ENCODE assay signal across 8 mouse cellular contexts in the genomic region with DNA sequence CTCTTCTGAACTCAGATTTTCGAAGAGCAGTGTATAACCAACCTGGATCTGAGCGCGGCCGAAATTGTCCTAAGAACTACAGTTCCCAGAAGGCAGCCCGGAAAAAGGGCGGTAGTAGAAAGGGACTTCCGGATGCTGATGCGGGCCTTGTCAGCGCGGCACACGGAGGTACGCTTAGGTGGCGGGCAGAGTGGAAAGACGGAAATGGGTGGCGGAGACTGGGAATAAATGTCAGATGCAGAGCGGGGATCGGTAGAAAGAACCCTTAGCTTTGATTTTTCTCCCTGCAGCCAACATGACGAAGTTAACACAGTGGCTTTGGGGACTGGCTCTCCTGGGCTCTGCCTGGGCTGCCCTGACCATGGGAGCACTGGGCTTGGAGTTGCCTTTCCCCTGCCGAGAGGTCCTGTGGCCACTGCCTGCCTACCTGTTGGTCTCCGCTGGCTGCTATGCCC. TPM values are rescaled to one million over a fixed set of nuclear protein-coding genes. Genes with fewer than 3 reads are reported as not detected.
A peak's percentile ranks its signal among the peaks of the same experiment; 100 is the strongest.
DNase-seq lines count a peak whose midpoint lies in the region; ATAC-seq lines count a peak whose summit lies in the region.

No protein-coding gene starts in this region.

- peak overlapping the region; percentile 55 for H3K4me3 ChIP-seq in embryonic facial prominence, embryonic 11.5 days (ENCODE audit: low read depth, low read length)
- H3K4me3 ChIP-seq in kidney, embryonic 14.5 days (ENCODE audit: low read length): peak overlapping the region; percentile 83
- peak overlapping the region; percentile 71 for H3K4me3 ChIP-seq in liver, embryonic 12.5 days

- no peaks in the 10 kb centered on the region for H3K27me3 ChIP-seq in embryonic facial prominence, embryonic 11.5 days (ENCODE audit: control insufficient read depth, insufficient read depth, low read length)
- H3K27me3 ChIP-seq in kidney, embryonic 14.5 days (ENCODE audit: control insufficient read depth, insufficient read depth, low read length): no peaks in the 10 kb centered on the region
- H3K27me3 ChIP-seq in liver, embryonic 12.5 days (replicated peaks): 0 out of 2 replicates have a peak, but pooled peaks cover 7% of the 10 kb centered on the region

- H3K36me3 ChIP-seq in embryonic facial prominence, embryonic 11.5 days (replicated peaks; ENCODE audit: control insufficient read depth, insufficient read depth, low read depth, low read length): no peaks in the 10 kb centered on the region
- peaks cover 7% of the 10 kb centered on the region; the same call in 1 of the 2 replicates for H3K36me3 ChIP-seq in kidney, embryonic 14.5 days (ENCODE audit: control insufficient read depth, insufficient read depth, low read length)
- H3K36me3 ChIP-seq in liver, embryonic 12.5 days: peaks cover 5% of the 10 kb centered on the region; the same call in 1 of the 2 replicates

- peak overlapping the region; percentile 79 for H3K4me2 ChIP-seq in embryonic facial prominence, embryonic 11.5 days (ENCODE audit: low read depth, low read length)
- peak overlapping the region; percentile 85 for H3K4me2 ChIP-seq in kidney, embryonic 14.5 days (replicated peaks; ENCODE audit: low read depth, low read length)
- peak overlapping the region; percentile 78 for H3K4me2 ChIP-seq in liver, embryonic 12.5 days

- peak; percentile 76 to 78 for DNase-seq in B cell, adult 2 months
- peak; percentile 84 for DNase-seq in adrenal gland, postnatal 10 days
- peak; percentile 94 for DNase-seq in embryonic facial prominence, embryonic 11.5 days (ENCODE audit: low spot score)
- DNase-seq in heart, adult 9 months (ENCODE audit: low spot score in 2 of 2): peak; percentile 74 to 82
- peak; percentile 83 for DNase-seq in naive thymus-derived CD4-positive, alpha-beta T cell, adult 2 months (ENCODE audit: low read depth)
- peak; percentile 85 for DNase-seq in telencephalon, adult 2 months (ENCODE audit: low read depth, low spot score)

- no peak overlapping the region for H3K27ac ChIP-seq in embryonic facial prominence, embryonic 11.5 days (replicated peaks; ENCODE audit: low read depth, low read length)
- H3K27ac ChIP-seq in kidney, embryonic 14.5 days (ENCODE audit: low read depth, low read length): peak overlapping the region; percentile 10; the same call in 1 of the 2 replicates
- peak overlapping the region; percentile 59 for H3K27ac ChIP-seq in liver, embryonic 12.5 days

- H3K9ac ChIP-seq in embryonic facial prominence, embryonic 11.5 days (replicated peaks; ENCODE audit: low read length): peak overlapping the region; percentile 73
- H3K9ac ChIP-seq in kidney, embryonic 14.5 days (ENCODE audit: low read depth, low read length): peak overlapping the region; percentile 84
- H3K9ac ChIP-seq in liver, embryonic 12.5 days: peak overlapping the region; percentile 79

- no peaks in the 10 kb centered on the region for H3K9me3 ChIP-seq in embryonic facial prominence, embryonic 11.5 days (replicated peaks; ENCODE audit: control insufficient read depth, low read length)
- H3K9me3 ChIP-seq in kidney, embryonic 14.5 days (ENCODE audit: control insufficient read depth, low read length): no peaks in the 10 kb centered on the region
- no peaks in the 10 kb centered on the region for H3K9me3 ChIP-seq in liver, embryonic 12.5 days (replicated peaks)

- peak; percentile 87 for ATAC-seq in embryonic facial prominence, embryonic 11.5 days (replicated peaks; ENCODE audit: insufficient number of reproducible peaks, low FRiP score, low TSS enrichment, low read depth)
- peak; percentile 83 for ATAC-seq in kidney, embryonic 14.5 days (ENCODE audit: low FRiP score, low TSS enrichment)
- ATAC-seq in liver, embryonic 12.5 days: peak; percentile 87

- peaks cover 5% of the 10 kb centered on the region for H3K4me1 ChIP-seq in embryonic facial prominence, embryonic 11.5 days (ENCODE audit: control insufficient read depth, insufficient read depth, low read length)
- H3K4me1 ChIP-seq in kidney, embryonic 14.5 days (ENCODE audit: control insufficient read depth, insufficient read depth, low read length): peaks cover 30% of the 10 kb centered on the region
- peaks cover 51% of the 10 kb centered on the region for H3K4me1 ChIP-seq in liver, embryonic 12.5 days

- under 1% methylated on average over 20 of the region's 20 CpGs for WGBS in embryonic facial prominence, embryonic 11.5 days
- 0% methylated on average over 20 of the region's 20 CpGs for WGBS in kidney, embryonic 14.5 days
- 0% methylated on average over 20 of the region's 20 CpGs for WGBS in liver, embryonic 12.5 days (ENCODE audit: insufficient replicate concordance)

RNA-seq across cellular contexts. Expression of gene Slc50a1, which starts 3.9 kb away (rescaled TPM):
- 10 to 100 TPM; 46.7 to 53.1 TPM for total RNA-seq in adrenal gland, postnatal 10 days (2021)
- polyA plus RNA-seq in embryonic facial prominence, embryonic 11.5 days (2014; fragmentation: Nextera tagmentation; extraction: Ambion mirVana): 39.8 and 45.7 TPM in 2 replicates
- 55.1 and 64.1 TPM in 2 replicates for polyA plus RNA-seq in kidney, embryonic 14.5 days (2014; fragmentation: Nextera tagmentation; extraction: Ambion mirVana)
- 19.3 and 21.6 TPM in 2 replicates for polyA plus RNA-seq in liver, embryonic 12.5 days (2016; fragmentation: Nextera tagmentation; extraction: Ambion mirVana)

RNA-seq across cellular contexts. Expression of gene Dpm3, which starts 7.3 kb away (rescaled TPM):
- total RNA-seq in adrenal gland, postnatal 10 days (2021): 100 to 1,000 TPM; 115 to 122 TPM
- polyA plus RNA-seq in embryonic facial prominence, embryonic 11.5 days (2014; fragmentation: Nextera tagmentation; extraction: Ambion mirVana): 82.4 and 87.9 TPM in 2 replicates
- 134 and 200 TPM in 2 replicates for polyA plus RNA-seq in kidney, embryonic 14.5 days (2014; fragmentation: Nextera tagmentation; extraction: Ambion mirVana)
- polyA plus RNA-seq in liver, embryonic 12.5 days (2016; fragmentation: Nextera tagmentation; extraction: Ambion mirVana): 72.3 and 73.6 TPM in 2 replicates

RNA-seq across cellular contexts. Expression of gene Efna1, which starts 14.5 kb away (rescaled TPM):
- 10 to 100 TPM; 25.0 to 34.3 TPM for total RNA-seq in adrenal gland, postnatal 10 days (2021)
- polyA plus RNA-seq in embryonic facial prominence, embryonic 11.5 days (2014; fragmentation: Nextera tagmentation; extraction: Ambion mirVana): 26.9 and 30.2 TPM in 2 replicates
- polyA plus RNA-seq in kidney, embryonic 14.5 days (2014; fragmentation: Nextera tagmentation; extraction: Ambion mirVana): 45.4 and 58.8 TPM in 2 replicates
- 5.2 and 5.3 TPM in 2 replicates for polyA plus RNA-seq in liver, embryonic 12.5 days (2016; fragmentation: Nextera tagmentation; extraction: Ambion mirVana)

RNA-seq across cellular contexts. Expression of gene Trim46, which starts 20.4 kb away (rescaled TPM):
- total RNA-seq in adrenal gland, postnatal 10 days (2021): 1 to 10 TPM; 2.0 to 4.2 TPM
- polyA plus RNA-seq in embryonic facial prominence, embryonic 11.5 days (2014; fragmentation: Nextera tagmentation; extraction: Ambion mirVana): 3.0 and 4.5 TPM in 2 replicates
- 2.8 and 3.6 TPM in 2 replicates for polyA plus RNA-seq in kidney, embryonic 14.5 days (2014; fragmentation: Nextera tagmentation; extraction: Ambion mirVana)
- polyA plus RNA-seq in liver, embryonic 12.5 days (2016; fragmentation: Nextera tagmentation; extraction: Ambion mirVana): 0.31 and 0.38 TPM in 2 replicates

RNA-seq across cellular contexts. Expression of gene Krtcap2, which starts 20.7 kb away (rescaled TPM):
- total RNA-seq in adrenal gland, postnatal 10 days (2021): 100 to 1,000 TPM; 109 to 116 TPM
- polyA plus RNA-seq in embryonic facial prominence, embryonic 11.5 days (2014; fragmentation: Nextera tagmentation; extraction: Ambion mirVana): 287 and 288 TPM in 2 replicates
- polyA plus RNA-seq in kidney, embryonic 14.5 days (2014; fragmentation: Nextera tagmentation; extraction: Ambion mirVana): 321 and 407 TPM in 2 replicates
- 170 and 187 TPM in 2 replicates for polyA plus RNA-seq in liver, embryonic 12.5 days (2016; fragmentation: Nextera tagmentation; extraction: Ambion mirVana)
